Mouse (Mus musculus): Measurements from ENCODE around the gene 1700057G04Rik. TPM values are rescaled to one million over a fixed set of nuclear protein-coding genes. Genes with fewer than 3 reads are reported as not detected.
A peak's percentile ranks its signal among the peaks of the same experiment; 100 is the strongest.

Gene 1700057G04Rik
- total RNA-seq, 2 experiments from 2014 or later, result not detected

GRCm38 (mm10) chr9:92374705-92375199 lies 65.6 kb downstream of the 1700057G04Rik start:
- ATAC-seq (replicated peaks; ENCODE audit: low FRiP score, low TSS enrichment, poor library complexity, severe bottlenecking), result peak; percentile 54

DNA sequence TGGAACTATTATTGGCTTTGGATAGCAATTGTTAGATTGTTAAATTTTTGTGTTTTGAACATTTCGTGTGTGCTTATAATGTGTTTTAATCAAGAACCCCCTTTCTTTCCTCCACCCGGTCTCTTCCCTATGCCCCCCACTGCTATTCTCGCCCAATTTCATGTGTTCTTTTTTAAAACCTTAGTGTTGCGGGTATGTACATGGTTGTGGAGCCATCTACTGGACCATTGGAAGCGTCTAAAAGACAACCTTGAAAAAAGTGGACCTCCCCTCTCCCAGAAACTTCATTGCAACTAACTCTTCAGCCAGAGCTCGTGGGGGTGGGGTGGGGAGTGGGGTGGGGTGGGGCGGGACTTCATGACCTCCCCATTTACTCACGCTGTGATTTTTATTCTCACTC lies 66.2 kb downstream of the 1700057G04Rik start:
- ATAC-seq (replicated peaks; ENCODE audit: low FRiP score, low TSS enrichment, poor library complexity, severe bottlenecking), result peak; percentile 64

- ATAC-seq (replicated peaks; ENCODE audit: low FRiP score, low TSS enrichment, poor library complexity, severe bottlenecking), result no peak
Observed at GRCm38 (mm10) chr9:92377967-92378366, 68.8 kb downstream of the 1700057G04Rik start.

- ATAC-seq (replicated peaks; ENCODE audit: low FRiP score, low TSS enrichment, poor library complexity, severe bottlenecking), result no peak
Observed at GRCm38 (mm10) chr9:92379240-92379639, 70.1 kb downstream of the 1700057G04Rik start.

DNA sequence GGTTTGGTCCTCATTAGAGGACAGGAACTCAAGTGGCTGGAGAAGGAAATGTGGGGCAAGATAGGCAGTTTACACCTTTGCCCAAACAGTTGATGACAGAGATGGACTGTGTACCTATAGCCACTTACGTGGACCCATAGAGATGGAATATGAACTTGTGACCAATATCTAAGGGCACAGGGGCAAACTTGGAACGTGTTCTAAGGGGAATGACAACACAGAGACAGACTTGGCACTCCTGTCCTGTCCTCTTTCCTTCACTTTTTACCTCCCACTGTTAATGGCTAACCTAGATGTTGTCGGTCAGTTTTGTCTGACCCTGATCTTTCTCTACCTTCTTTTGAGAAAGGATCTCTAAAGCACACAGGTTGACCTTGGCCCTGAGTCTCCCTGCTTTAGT lies 74.2 kb downstream of the 1700057G04Rik start:
- ATAC-seq (replicated peaks; ENCODE audit: low FRiP score, low TSS enrichment, poor library complexity, severe bottlenecking), result no peak

GRCm38 (mm10) chr9:92384401-92384800 lies 75.2 kb downstream of the 1700057G04Rik start:
- no peak for ATAC-seq (replicated peaks; ENCODE audit: low FRiP score, low TSS enrichment, poor library complexity, severe bottlenecking)

DNA sequence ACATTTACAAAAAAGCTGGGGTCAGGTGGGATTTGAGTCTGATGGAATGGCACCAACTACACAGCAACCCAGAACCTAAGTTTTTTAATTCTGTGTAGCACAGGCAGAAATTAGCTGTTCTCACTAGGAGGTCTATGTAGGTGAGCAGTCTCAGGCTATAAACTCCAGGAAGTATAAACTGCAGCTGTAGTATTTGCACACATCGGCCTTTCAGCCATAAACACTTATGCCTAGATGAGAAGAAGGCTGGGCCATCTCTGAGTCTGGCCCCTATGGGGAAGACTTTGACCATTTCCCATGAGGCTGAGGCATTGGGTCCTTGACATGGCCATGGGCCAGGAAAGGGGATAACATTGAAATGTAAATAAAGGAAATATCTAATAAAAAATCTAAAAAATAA lies 76.7 kb downstream of the 1700057G04Rik start:
- ATAC-seq (replicated peaks; ENCODE audit: low FRiP score, low TSS enrichment, poor library complexity, severe bottlenecking), result no peak

DNA sequence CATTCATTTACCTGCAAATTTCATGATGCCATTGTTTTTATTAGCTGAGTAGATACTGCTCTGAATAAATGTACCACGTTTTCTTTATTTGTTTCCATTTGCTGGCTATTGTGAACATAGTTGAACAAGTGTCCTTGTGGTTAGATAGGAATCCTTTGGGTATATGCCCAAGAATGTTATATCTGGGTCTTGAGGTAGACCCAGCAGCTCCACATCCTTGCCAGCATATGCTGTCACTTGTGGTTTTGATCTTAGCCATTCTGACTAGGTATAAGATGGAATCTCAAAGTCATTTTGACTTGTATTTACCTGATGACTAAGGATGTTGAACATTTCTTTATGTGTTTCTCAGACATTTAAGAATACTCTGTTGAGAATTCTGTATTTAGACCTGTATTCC lies 77.7 kb downstream of the 1700057G04Rik start:
- ATAC-seq (replicated peaks; ENCODE audit: low FRiP score, low TSS enrichment, poor library complexity, severe bottlenecking), result no peak

DNA sequence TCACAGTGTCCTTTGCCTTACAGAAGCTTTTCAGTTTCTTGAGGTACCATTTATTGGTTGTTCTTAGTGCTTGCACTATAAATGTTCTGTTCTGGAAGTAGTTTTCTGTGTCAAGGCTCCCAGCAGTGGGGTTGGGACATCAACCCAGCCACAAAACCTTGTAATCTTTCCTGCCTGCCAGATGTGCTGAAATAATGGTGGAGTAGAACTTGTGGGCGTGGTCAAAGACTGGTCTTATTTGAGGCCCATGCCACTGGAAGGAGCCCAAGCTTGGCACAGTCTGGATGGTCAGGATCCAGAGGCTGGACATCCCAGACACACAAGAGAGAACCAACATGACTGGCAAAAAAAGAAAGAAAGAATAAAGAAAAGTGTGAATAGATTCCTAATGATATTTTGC lies 78.2 kb downstream of the 1700057G04Rik start:
- ATAC-seq (replicated peaks; ENCODE audit: low FRiP score, low TSS enrichment, poor library complexity, severe bottlenecking), result no peak

GRCm38 (mm10) chr9:92402628-92403027 lies 93.5 kb downstream of the 1700057G04Rik start:
- no peak for ATAC-seq (replicated peaks; ENCODE audit: low FRiP score, low TSS enrichment, poor library complexity, severe bottlenecking)

Other genes starting within 250 kb of the 1700057G04Rik start
- not detected in 2 replicates for gene Plscr5, start 116.4 kb upstream of the 1700057G04Rik start, total RNA-seq (2014; fragmentation: Nextera tagmentation)
- not detected in 2 replicates for gene Plscr5, start 116.4 kb upstream of the 1700057G04Rik start, total RNA-seq (2017)
- gene Plscr1, start 59.6 kb upstream of the 1700057G04Rik start, total RNA-seq (2014; fragmentation: Nextera tagmentation), result 79.8 and 102 TPM in 2 replicates
- gene Plscr1, start 59.6 kb upstream of the 1700057G04Rik start, total RNA-seq (2017), result 103 and 137 TPM in 2 replicates
- gene Plscr2, start 33.8 kb upstream of the 1700057G04Rik start, total RNA-seq (2014; fragmentation: Nextera tagmentation), result 0.48 TPM in 1 of 2 replicates, not detected in the other
- gene Plscr2, start 33.8 kb upstream of the 1700057G04Rik start, total RNA-seq (2017), result 3.4 and 3.9 TPM in 2 replicates
- 2.7 and 6.7 TPM in 2 replicates for gene Plscr4, start 148.0 kb downstream of the 1700057G04Rik start, total RNA-seq (2014; fragmentation: Nextera tagmentation)
- gene Plscr4, start 148.0 kb downstream of the 1700057G04Rik start, total RNA-seq (2017), result 1.2 and 5.1 TPM in 2 replicates
- 0.47 and 3.9 TPM in 2 replicates for gene Plod2, start 232.8 kb downstream of the 1700057G04Rik start, total RNA-seq (2014; fragmentation: Nextera tagmentation)
- gene Plod2, start 232.8 kb downstream of the 1700057G04Rik start, total RNA-seq (2017), result 2.4 and 2.7 TPM in 2 replicates

Data from megakaryocyte-erythroid progenitor cell, adult 5-6 weeks (primary cell).